Mouse (Mus musculus) limb, embryonic 10.5 days (tissue): ENCODE results near the gene Dmtf1. TPM values are rescaled to one million over a fixed set of nuclear protein-coding genes. Genes with fewer than 3 reads are reported as not detected.
"Not testable (repeated sequence)": the region's sequence is repeated elsewhere in the genome, so short reads cannot be mapped to it uniquely, and the experiment has no call there.

ENCODE experiments used
- DNase-seq: peaks from one replicate; pipeline ENCODE4 v3.0.0-alpha.2; 2017; ENCODE audit warnings: low spot score
- H3K27ac ChIP-seq: fragments of 300-500 bp; sonication (generic); 2 replicates; pipeline ENCODE4 v1.5.1; 2016; ENCODE audit warnings: mild to moderate bottlenecking
- H3K27me3 ChIP-seq: fragments of 300-500 bp; sonication (generic); 2 replicates; pipeline ENCODE4 v1.6.1; 2016; ENCODE audit warnings: low read depth, mild to moderate bottlenecking; ENCODE audit not compliant: poor library complexity, severe bottlenecking
- H3K36me3 ChIP-seq: fragments of 300-500 bp; sonication (generic); 2 replicates; pipeline ENCODE4 v1.6.1; 2016; ENCODE audit warnings: mild to moderate bottlenecking, moderate library complexity
- H3K4me1 ChIP-seq: fragments of 300-500 bp; sonication (generic); 2 replicates; pipeline ENCODE4 v1.6.1; 2016
- H3K4me3 ChIP-seq: fragments of 300-500 bp; sonication (generic); 2 replicates; pipeline ENCODE4 v1.5.1; 2016; ENCODE audit warnings: mild to moderate bottlenecking, moderate library complexity
- H3K9me3 ChIP-seq: fragments of 300-500 bp; sonication (generic); replicated peaks from 2 replicates; pipeline ENCODE4 v1.6.1; 2016; ENCODE audit warnings: mild to moderate bottlenecking
- WGBS: fragments of 180-500 bp; shearing (Covaris S2); methylation state at CpG from one replicate; pipeline ENCODE4 v1.1.7; 2016; 5-methylcytosine and 5-hydroxymethylcytosine counted together
- polyA plus RNA-seq: library from polyadenylated mRNA; unstranded; fragments of >200 nt; fragmentation: Nextera tagmentation; extraction: Ambion mirVana; gene quantifications from 2 replicates; pipeline ENCODE4 v1.2.1, GENCODE M21; 2016

Gene Dmtf1
- 52.7 and 58.5 TPM in 2 replicates for polyA plus RNA-seq

- H3K27ac ChIP-seq: peak within 1 kb of the TSS; percentile 99
- peaks cover 5% of the 10 kb centered on the region; the same call in 1 of the 2 replicates for H3K4me1 ChIP-seq
- no peaks in the 10 kb centered on the region for H3K9me3 ChIP-seq
- H3K27me3 ChIP-seq: no peaks in the 10 kb centered on the region
- peak within 1 kb of the TSS; percentile 94 for H3K4me3 ChIP-seq
- WGBS: under 1% methylated on average over 54 of the region's 64 CpGs
- peaks cover 14% of the 10 kb centered on the region for H3K36me3 ChIP-seq
- peak; percentile 97 for DNase-seq
Measured at GRCm38 (mm10) chr5:9161456-9162041, at the start of gene Dmtf1. TSS of gene Dmtf1 (minus strand) at chr5:9161776.

- no peak for DNase-seq
- no peaks in the 10 kb centered on the region for H3K9me3 ChIP-seq
- no peak overlapping the region for H3K4me3 ChIP-seq
- no peaks in the 10 kb centered on the region for H3K36me3 ChIP-seq
- WGBS: 77% methylated on average over 1 of the region's 1 CpGs
- no peak overlapping the region for H3K27ac ChIP-seq
- H3K27me3 ChIP-seq: no peaks in the 10 kb centered on the region
- H3K4me1 ChIP-seq: no peaks in the 10 kb centered on the region
Measured at GRCm38 (mm10) chr5:9186467-9186866, 24.9 kb upstream of the Dmtf1 start.

GRCm38 (mm10) chr5:9173295-9173694, 11.7 kb upstream of the Dmtf1 start:
- no peaks in the 10 kb centered on the region for H3K36me3 ChIP-seq
- H3K27ac ChIP-seq: no peak overlapping the region
- H3K4me1 ChIP-seq: no peaks in the 10 kb centered on the region
- 82% methylated on average over 2 of the region's 2 CpGs for WGBS
- DNase-seq: no peak
- no peak overlapping the region for H3K4me3 ChIP-seq
- H3K27me3 ChIP-seq: no peaks in the 10 kb centered on the region
- H3K9me3 ChIP-seq: no peaks in the 10 kb centered on the region

GRCm38 (mm10) chr5:9169328-9170005, 7.9 kb upstream of the Dmtf1 start:
- 78% methylated on average over 5 of the region's 5 CpGs for whole genome bisulfite sequencing

GRCm38 (mm10) chr5:9166366-9166765, 4.8 kb upstream of the Dmtf1 start:
- Histone ChIP-seq H3K4me1 (peaks cover 5% of the 10 kb centered on the region; the same call in 1 of the 2 replicates), H3K27me3 (no peaks in the 10 kb centered on the region), H3K36me3 (no peaks in the 10 kb centered on the region), H3K27ac (no peak overlapping the region), H3K4me3 (no peak overlapping the region), H3K9me3 (no peaks in the 10 kb centered on the region)
- DNase-seq: no peak
- 87% methylated on average over 8 of the region's 8 CpGs for WGBS

More at GRCm38 (mm10) chr5:9169328-9170005, 7.9 kb upstream of the Dmtf1 start:
- DNase-seq, H3K36me3 ChIP-seq, H3K9me3 ChIP-seq, H3K27me3 ChIP-seq, H3K27ac ChIP-seq, H3K4me3 ChIP-seq, H3K4me1 ChIP-seq: not testable (repeated sequence)

- H3K36me3 ChIP-seq, DNase-seq, H3K9me3 ChIP-seq, H3K4me1 ChIP-seq, H3K27me3 ChIP-seq, H3K27ac ChIP-seq, H3K4me3 ChIP-seq: not testable (repeated sequence)
- 89% methylated on average over 10 of the region's 10 CpGs for WGBS
Measured at GRCm38 (mm10) chr5:9165151-9165550, 3.6 kb upstream of the Dmtf1 start.

- Histone ChIP-seq H3K4me1 (peaks cover 5% of the 10 kb centered on the region; the same call in 1 of the 2 replicates), H3K9me3 (no peaks in the 10 kb centered on the region), H3K4me3 (no peak overlapping the region), H3K36me3 (peaks cover 4% of the 10 kb centered on the region; the same call in 1 of the 2 replicates), H3K27ac (no peak overlapping the region), H3K27me3 (no peaks in the 10 kb centered on the region)
- no peak for DNase-seq
- WGBS: 88% methylated on average over 3 of the region's 3 CpGs
Measured at GRCm38 (mm10) chr5:9163411-9163810, 1.8 kb upstream of the Dmtf1 start.

GRCm38 (mm10) chr5:9162088-9162487, 512 bp upstream of the Dmtf1 start:
- WGBS: 25% methylated on average over 7 of the region's 7 CpGs
- Histone ChIP-seq H3K27me3 (no peaks in the 10 kb centered on the region), H3K4me3 (peak overlapping the region; percentile 94), H3K36me3 (peaks cover 9% of the 10 kb centered on the region), H3K27ac (peak overlapping the region; percentile 99), H3K9me3 (no peaks in the 10 kb centered on the region), H3K4me1 (peaks cover 5% of the 10 kb centered on the region; the same call in 1 of the 2 replicates)
- DNase-seq: peak; percentile 36

GRCm38 (mm10) chr5:9160831-9161455, 633 bp downstream of the Dmtf1 start:
- under 1% methylated on average over 55 of the region's 55 CpGs for WGBS
- peak; percentile 77 for DNase-seq
- H3K36me3 ChIP-seq: peaks cover 14% of the 10 kb centered on the region
- no peaks in the 10 kb centered on the region for H3K27me3 ChIP-seq
- H3K4me3 ChIP-seq: peak overlapping the region; percentile 94
- H3K4me1 ChIP-seq: peaks cover 5% of the 10 kb centered on the region; the same call in 1 of the 2 replicates
- H3K9me3 ChIP-seq: no peaks in the 10 kb centered on the region
- peak overlapping the region; percentile 99 for H3K27ac ChIP-seq

- H3K27me3 ChIP-seq: no peaks in the 10 kb centered on the region
- WGBS: 71% methylated on average over 1 of the region's 1 CpGs
- no peaks in the 10 kb centered on the region for H3K9me3 ChIP-seq
- H3K36me3 ChIP-seq: peaks cover 30% of the 10 kb centered on the region
- DNase-seq: no peak
- H3K4me3 ChIP-seq: no peak overlapping the region
- no peak overlapping the region for H3K27ac ChIP-seq
- H3K4me1 ChIP-seq: peaks cover 2% of the 10 kb centered on the region; the same call in 1 of the 2 replicates
Measured at GRCm38 (mm10) chr5:9157336-9157735, 4.2 kb downstream of the Dmtf1 start.

- Histone ChIP-seq H3K36me3 (peaks cover 36% of the 10 kb centered on the region), H3K27ac (no peak overlapping the region), H3K9me3 (no peaks in the 10 kb centered on the region), H3K4me1 (no peaks in the 10 kb centered on the region; the same call in 1 of the 2 replicates), H3K27me3 (no peaks in the 10 kb centered on the region), H3K4me3 (no peak overlapping the region)
- no peak for DNase-seq
Measured at GRCm38 (mm10) chr5:9156746-9157145, 4.8 kb downstream of the Dmtf1 start.

- Histone ChIP-seq H3K27me3 (no peaks in the 10 kb centered on the region), H3K27ac (no peak overlapping the region), H3K9me3 (no peaks in the 10 kb centered on the region), H3K4me1 (no peaks in the 10 kb centered on the region), H3K36me3 (peaks cover 83% of the 10 kb centered on the region), H3K4me3 (no peak overlapping the region)
- no peak for DNase-seq
- 95% methylated on average over 8 of the region's 8 CpGs for WGBS
Measured at GRCm38 (mm10) chr5:9149273-9149850, 12.2 kb downstream of the Dmtf1 start.

- peaks cover 78% of the 10 kb centered on the region for H3K36me3 ChIP-seq
- 91% methylated on average over 6 of the region's 6 CpGs for WGBS
- no peak overlapping the region for H3K27ac ChIP-seq
- no peaks in the 10 kb centered on the region for H3K27me3 ChIP-seq
- no peaks in the 10 kb centered on the region for H3K4me1 ChIP-seq
- DNase-seq: no peak
- H3K9me3 ChIP-seq: no peaks in the 10 kb centered on the region
- H3K4me3 ChIP-seq: no peak overlapping the region
Measured at GRCm38 (mm10) chr5:9142376-9142775, 19.2 kb downstream of the Dmtf1 start.
